Mouse (Mus musculus): Measurements from ENCODE around the gene Hoxb4.

- no peak for TF ChIP-seq CTCF (IDR thresholded peaks at IDR 0.05; ENCODE audit: extremely low read depth, insufficient read depth, insufficient read length, insufficient replicate concordance)
- TF ChIP-seq POLR2A (IDR thresholded peaks at IDR 0.05; ENCODE audit: low read depth, low read length) = no peak
These were observed 8.8 kb upstream of the Hoxb4 start for GRCm38 (mm10) chr11:96309288-96309687.

Measured in spleen, adult 2 months (tissue).